Mouse (Mus musculus): ENCODE measurements around the gene 1700025B11Rik.
"Not testable (repeated sequence)": the region's sequence is repeated elsewhere in the genome, so short reads cannot be mapped to it uniquely, and the experiment has no call there.

Gene 1700025B11Rik

DNA sequence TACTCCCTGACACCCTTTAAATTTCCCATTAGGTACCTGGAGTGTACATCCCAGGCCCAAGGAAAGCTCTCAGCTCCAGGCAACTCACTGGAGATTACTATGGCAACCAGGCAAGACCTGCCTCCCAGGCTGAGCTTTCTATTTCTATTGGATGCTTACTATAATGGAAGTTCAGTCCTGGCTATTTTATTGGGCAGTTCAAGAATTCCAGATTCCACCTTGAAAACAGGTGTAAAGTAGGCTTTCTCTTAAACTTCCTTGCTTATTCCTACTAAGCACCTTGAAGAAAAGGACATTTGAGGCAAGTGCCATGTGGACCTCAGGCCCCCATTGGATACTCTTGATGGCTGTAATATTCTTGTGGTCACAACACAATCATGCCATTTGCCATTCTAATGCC is at the start of gene 1700025B11Rik:
Gene 1700025B11Rik, minus strand, starts transcription at position 101 of the 400 bp plus-strand sequence.
- ATAC-seq (ENCODE audit: insufficient number of reproducible peaks, low FRiP score, low TSS enrichment), result no peak

DNA sequence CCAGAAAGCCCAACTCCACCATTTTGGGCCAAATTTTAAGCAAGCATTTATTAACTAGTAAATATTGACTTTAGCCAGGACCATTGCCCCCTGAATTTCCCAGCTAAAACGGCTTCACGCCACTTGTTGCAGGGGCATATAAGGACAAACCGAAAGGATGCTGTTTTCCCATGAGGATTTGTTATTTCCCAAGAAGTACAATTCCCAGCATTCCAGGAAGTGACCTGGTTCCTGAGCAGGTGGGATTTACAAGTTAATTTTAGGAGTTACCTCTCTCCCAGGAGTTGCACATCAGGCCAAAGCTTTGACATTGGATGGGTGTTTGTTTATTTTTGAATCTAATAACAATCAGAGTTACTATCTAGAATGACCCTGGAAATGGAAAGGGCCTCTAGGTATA is 44.4 kb upstream of the 1700025B11Rik start:
- ATAC-seq (ENCODE audit: insufficient number of reproducible peaks, low FRiP score, low TSS enrichment), result no peak

DNA sequence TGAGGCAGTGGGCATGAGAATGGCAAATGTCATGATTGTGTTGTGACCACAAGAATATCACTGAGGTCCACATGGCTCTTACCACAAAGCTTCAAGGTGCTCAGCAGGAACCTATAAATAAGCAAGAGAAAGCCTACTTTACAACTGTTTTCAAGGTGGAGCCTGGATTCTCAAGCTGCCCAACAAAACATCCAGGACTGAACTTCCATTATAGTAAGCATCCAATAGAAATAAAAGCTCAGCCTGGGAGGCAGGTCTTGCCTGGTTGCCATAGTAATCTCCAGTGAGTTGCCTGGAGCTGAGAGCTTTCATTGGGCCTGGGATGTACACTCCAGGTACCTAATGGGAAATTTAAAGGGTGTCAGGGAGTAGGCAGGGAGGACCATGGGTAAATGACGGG is 37.3 kb upstream of the 1700025B11Rik start, which contains the start of gene Gm36245:
Gene Gm36245, plus strand, starts transcription at position 301 of the 400 bp plus-strand sequence.
- ATAC-seq (ENCODE audit: insufficient number of reproducible peaks, low FRiP score, low TSS enrichment), result no peak

DNA sequence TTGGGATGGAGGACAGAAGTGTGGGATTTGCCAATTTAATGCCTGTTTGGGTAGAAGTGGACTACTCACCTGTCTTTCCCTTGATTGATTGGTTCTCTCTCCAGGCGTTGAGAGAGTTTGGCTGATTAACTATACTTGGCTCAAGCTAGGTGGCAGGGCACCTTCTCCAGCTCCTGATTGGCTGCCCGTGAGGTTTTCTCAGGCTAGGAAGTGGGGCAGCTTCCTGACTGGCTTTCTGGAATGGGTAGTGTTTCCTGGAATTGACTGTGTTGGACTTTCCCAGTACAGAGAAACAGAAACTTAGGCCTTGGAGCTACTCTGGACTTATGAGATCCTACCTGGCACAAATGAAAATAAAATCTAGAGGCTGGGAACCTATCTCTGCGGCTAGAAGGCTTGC is 36.7 kb upstream of the 1700025B11Rik start:
- ATAC-seq (ENCODE audit: insufficient number of reproducible peaks, low FRiP score, low TSS enrichment), result no peak

DNA sequence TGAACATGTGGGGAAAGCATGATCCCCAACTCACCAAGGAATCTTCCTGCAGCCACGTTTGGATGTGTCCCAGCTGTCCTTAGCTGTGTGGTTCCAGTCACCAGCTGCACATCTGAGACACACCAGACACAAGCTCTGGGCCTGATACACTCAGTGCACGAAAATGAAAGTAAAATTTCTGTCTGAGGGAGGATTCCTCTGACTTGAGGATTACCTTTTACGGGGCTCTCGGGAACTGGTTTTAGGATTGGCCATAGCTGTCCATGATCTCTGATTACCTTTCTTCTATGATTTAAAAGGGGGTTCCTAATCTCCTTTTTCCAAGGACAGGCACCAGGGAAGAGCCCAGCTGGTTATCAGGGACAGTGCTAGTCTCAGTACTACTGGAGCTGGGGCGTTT is 34.3 kb upstream of the 1700025B11Rik start, which contains the start of gene Apol10b:
Gene Apol10b, minus strand, starts transcription at position 165 of the 400 bp plus-strand sequence.
- ATAC-seq (ENCODE audit: insufficient number of reproducible peaks, low FRiP score, low TSS enrichment), result no peak

DNA sequence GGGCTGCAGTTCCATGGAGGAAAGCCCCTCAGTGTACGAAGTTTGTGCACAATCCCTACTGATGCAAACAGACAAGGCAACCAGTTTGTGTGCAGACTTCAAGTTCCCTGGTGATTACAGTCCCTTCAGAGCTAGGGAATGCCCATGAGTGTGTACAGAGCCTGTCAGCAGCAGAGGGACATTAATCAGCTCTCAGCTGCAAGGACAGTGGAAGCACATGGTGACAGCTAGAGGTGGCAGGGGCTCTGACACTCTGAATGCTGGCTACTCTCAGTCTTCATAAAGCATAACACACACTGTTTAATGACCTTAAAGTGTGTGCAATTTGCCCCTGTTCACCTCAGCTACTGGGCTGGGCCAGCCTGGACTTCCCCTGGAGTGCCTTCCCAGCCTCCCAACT is 31.9 kb upstream of the 1700025B11Rik start:
- ATAC-seq (ENCODE audit: insufficient number of reproducible peaks, low FRiP score, low TSS enrichment), result no peak

DNA sequence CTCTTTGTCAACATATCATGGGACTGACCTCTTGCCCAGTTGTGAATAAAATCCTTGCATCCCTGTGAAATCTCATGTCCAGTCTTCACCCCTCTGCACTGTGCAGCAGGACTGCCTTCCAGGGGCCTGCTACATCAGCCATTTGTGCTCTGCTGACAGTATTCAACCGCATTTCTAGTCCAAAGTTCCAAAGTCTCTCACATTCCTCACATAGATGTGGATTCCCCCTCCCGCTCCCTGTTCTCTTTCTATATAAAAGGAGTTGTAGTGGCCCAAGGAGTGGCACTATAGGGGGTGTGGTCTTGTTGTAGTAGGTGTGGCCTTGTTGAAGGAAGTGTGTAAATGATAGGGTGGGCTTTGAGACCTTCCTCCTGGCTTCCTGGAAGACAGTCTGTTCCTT is 29.2 kb upstream of the 1700025B11Rik start:
- no peak for ATAC-seq (ENCODE audit: insufficient number of reproducible peaks, low FRiP score, low TSS enrichment)

DNA sequence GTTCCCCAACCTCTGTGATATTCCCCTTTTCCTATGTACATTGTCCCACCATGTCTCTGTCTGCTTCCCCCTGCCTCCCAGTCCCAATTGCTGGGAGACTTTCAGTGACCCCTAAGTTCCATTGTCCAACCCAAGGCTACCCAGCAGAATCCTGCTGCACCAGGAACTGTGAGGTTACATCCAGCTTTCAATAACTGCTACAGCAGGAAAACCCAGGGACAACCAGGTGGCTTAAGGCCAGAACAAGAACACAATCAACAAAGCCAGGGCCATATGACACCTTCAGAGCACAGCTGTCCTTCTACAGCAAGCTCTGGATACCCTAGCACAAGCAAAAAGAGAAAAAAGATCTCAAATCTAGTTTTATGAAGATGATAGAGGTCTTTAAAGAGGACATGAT is 27.3 kb upstream of the 1700025B11Rik start:
- ATAC-seq (ENCODE audit: insufficient number of reproducible peaks, low FRiP score, low TSS enrichment), result no peak

DNA sequence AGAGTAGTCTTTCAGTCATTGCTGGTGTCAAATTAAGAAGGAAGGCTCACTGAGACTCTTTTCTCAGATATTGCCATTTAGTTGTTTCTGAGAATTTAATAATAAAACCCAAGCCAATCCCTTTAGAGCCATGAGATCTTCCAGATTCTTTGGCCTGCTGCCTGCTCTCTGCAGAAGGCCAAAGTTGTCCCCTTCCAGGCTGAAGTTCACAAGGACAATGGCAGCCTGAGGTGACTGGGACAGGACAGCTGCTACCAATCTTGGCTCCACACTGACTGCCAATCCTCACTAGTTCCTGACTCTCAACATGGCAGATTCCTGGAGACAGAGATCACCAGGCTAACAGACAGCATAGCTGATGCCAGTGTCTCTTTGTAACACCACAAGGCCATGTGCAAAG is 25.3 kb upstream of the 1700025B11Rik start:
- no peak for ATAC-seq (ENCODE audit: insufficient number of reproducible peaks, low FRiP score, low TSS enrichment)

DNA sequence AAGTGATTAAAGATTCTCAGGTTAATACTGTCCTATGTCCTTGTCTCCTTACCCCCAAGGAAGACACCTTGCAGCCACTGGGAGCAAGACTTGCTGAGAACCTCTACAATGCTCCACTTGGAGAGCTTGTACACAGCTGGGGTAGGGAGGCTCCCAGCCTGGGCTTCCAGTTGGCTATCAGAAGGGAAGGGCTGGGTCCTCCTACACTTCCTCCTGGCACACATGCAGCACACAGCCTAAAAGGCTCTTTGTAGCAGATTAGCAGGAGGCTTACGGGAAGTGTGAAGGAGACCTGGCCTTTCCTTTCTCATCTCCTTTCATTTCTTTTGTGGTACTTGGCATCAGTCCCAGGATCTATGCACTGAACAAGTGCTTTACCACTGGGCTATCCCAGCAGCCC is 20.0 kb upstream of the 1700025B11Rik start:
- ATAC-seq (ENCODE audit: insufficient number of reproducible peaks, low FRiP score, low TSS enrichment), result no peak

DNA sequence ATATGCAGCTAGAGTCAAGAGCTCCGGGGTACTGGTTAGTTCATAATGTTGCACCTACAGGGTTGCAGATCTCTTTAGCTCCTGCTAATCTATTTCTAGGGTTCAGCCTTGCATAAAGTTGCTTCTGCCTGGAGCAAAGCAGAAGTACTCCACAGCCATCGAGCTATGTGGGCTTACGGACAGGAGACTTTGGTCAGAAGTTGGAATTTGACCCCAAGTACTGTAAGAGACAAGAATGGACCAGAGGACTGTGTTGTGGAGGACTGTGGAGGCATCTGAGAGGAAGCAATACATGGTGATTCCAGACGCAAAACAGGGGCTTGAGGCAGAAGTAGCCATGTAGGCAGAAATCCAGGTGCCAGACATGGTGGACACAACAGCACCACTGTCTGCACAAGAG is 17.6 kb upstream of the 1700025B11Rik start:
- no peak for ATAC-seq (ENCODE audit: insufficient number of reproducible peaks, low FRiP score, low TSS enrichment)

DNA sequence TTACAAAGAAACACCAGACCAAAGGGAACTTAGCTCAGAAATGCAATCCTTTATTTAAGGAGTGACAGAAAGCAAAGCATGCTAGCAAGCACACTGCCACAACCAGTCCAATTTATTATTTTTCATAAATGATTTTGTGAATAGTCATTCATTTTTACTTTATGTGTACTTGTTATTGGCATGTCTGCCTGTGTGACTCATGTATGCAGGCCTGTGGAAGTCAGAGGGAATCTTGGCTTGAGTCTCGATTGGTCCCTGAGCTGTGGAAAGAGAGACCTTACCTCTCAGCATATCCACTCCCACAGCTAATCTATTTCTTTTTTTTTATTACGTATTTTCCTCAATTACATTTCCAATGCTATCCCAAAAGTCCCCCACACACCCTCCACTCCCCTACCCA is 17.1 kb upstream of the 1700025B11Rik start:
- ATAC-seq (ENCODE audit: insufficient number of reproducible peaks, low FRiP score, low TSS enrichment), result no peak

DNA sequence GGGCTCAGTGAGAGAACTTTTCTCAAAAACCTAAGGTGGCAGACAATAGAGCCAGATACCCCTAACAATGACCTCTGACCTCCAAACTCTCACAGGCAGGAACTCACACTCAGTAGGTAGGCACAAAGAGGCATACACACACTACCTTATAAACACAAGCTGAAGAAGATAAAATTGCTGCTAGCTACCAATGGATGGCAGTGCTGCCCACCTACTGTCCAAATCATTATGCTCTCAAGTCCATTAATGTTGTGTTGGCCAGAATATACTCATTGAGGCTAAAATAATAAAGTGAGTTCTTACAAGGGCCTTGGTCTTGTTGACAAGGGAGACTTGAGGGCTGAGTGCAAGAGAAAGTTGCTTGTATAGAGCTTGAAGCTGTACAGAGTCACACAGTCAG is 1.5 kb upstream of the 1700025B11Rik start:
- ATAC-seq (ENCODE audit: insufficient number of reproducible peaks, low FRiP score, low TSS enrichment), result no peak

DNA sequence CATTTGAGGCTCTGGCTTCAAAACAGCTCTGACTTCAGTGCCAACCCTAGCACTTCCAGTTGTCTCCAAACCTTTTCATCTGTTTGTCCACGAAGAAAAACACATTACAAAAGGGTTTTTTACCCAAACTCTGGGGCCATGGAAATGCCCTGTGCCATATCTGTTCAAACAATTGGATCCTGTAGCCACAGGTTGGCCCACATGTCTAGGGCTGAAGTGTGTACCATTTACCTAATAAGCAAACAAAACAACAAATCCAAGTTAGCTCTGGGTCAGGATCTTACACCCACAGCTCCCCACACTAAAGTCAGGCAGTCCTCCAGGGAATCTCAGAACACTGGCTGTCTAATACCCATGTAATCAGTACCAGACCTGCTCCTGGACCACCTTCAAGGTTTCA is 22.5 kb downstream of the 1700025B11Rik start:
- ATAC-seq (ENCODE audit: insufficient number of reproducible peaks, low FRiP score, low TSS enrichment), result not testable (repeated sequence)

DNA sequence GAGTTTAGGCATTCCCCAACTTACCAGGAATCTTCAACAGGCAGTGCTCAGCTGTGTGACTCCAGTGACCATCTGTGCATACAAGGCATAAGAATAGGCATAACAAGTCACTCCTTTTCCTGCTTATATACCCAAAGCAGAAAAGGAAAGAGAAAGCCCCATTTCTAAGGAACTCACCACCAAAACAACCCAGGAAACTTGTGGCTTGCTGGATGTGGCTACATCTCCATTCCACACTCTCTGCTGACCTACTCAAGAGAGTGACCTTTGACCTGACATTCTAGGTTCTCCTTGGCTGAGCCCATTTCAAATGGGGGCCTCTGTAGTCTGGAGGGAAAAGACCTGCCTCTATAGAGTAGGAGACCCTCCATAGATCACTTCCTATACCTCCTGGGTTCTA is 28.5 kb downstream of the 1700025B11Rik start, which contains the start of gene Apol7c:
Gene Apol7c, minus strand, starts transcription at position 101 of the 400 bp plus-strand sequence.
- no peak for ATAC-seq (ENCODE audit: insufficient number of reproducible peaks, low FRiP score, low TSS enrichment)

DNA sequence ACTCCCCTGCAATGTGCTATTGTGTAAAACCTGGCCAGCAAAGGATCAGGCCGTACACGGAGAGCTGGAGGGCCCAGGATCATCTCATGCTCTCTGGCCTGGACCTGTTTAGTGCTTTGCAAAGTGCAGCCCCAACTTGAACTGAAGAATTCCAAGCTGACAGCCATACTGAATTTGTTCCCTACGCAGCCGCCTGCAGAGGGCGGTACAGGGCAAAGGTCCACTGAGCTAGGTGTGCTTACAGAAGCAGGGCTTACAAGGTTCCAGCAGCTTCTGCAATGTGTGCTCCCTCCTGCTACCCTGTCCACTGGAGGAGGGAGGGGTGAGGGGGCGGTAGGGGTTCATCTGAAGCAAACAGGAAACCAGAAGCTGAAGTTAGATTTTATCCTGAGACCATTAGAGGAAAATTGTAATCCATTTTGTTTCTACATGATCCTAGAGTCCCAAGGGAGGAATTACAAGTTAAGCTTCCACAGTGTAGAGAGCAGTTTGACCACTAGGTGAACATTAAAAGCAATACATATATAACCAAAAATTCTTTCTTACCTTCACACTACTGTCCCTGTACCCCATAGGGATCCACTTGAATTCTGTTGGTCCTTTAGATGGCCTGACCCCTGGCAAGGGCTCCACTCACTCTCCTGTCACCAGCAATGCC is 38.4 kb downstream of the 1700025B11Rik start:
- not testable (repeated sequence) for ATAC-seq (ENCODE audit: insufficient number of reproducible peaks, low FRiP score, low TSS enrichment)

DNA sequence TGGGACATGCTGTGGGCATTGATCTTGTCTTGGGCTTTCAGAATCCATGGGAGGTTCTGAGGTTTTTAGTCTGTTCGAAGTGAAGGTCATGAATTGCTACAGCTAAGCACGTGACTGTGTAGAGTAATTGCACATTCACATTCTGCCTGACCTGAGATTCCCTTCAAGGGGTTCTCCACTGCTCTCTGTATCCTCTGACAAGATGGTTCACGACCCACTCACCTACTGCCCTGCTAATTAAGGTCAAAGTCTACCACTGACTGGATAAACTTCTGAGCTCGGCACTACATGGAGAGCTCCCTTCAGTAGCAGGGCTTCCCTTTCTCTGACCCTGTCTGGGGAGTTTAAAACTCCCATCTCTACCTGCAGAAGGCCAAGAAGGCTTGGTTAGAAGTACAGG is 41.1 kb downstream of the 1700025B11Rik start:
- not testable (repeated sequence) for ATAC-seq (ENCODE audit: insufficient number of reproducible peaks, low FRiP score, low TSS enrichment)

Measured in cerebellum, adult (tissue).